Mouse (Mus musculus): ENCODE results near the gene Atf7ip. TPM values are rescaled to one million over a fixed set of nuclear protein-coding genes. Genes with fewer than 3 reads are reported as not detected.
A peak's percentile ranks its signal among the peaks of the same experiment; 100 is the strongest.

Atf7ip gene
- polyA plus RNA-seq, 1 experiment, result 6.8 TPM

DNA sequence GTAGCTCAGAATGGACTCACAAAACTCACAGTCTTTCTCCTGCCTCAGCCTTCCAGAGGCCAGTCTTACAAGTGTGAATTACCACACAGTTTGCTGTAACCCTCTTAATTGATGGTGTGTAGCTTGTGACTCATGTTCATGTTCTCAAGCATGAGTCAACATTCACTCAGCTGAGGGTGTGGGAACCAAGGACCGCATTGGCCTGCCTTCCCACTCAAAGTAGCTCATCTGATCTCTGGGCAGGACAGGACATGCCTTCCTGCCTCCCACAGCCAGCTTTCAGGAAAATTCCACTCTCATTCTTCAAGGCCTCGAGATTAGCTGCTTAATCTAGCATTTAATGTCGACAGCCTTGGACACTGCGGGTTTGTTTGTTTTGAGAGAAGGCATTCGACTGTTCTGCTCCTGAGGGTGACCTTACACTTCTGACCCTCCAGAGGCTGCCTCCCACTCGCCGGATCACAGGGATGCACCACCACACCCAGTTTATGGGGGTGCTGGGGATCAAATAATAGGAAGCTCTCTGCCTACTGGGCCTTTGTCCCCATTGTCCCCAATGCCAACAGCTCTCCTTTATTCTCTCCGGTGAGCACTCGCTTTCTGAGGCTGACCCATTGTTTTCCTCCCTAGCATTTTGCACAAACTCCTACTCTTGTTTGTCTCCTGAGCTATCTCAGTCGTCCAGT lies 6.5 kb upstream of the Atf7ip start:
- Histone ChIP-seq H3K4me3 (ENCODE audit: insufficient read depth, poor library complexity, severe bottlenecking) (no peak overlapping the region), H3K27me3 (ENCODE audit: control insufficient read depth, insufficient read depth, insufficient read length) (no peaks in the 10 kb centered on the region), H3ac (ENCODE audit: control insufficient read depth, insufficient read length, low read depth) (no peak overlapping the region), H3K79me2 (ENCODE audit: control insufficient read depth, insufficient read depth) (no peaks in the 10 kb centered on the region), H3K36me3 (ENCODE audit: control insufficient read depth, insufficient read depth) (no peaks in the 10 kb centered on the region), H3K79me3 (ENCODE audit: low read depth) (no peaks in the 10 kb centered on the region)
- TF ChIP-seq MYOG (IDR thresholded peaks at IDR 0.05; ENCODE audit: control insufficient read depth, extremely low read depth, insufficient read length) (no peak), CTCF (IDR thresholded peaks at IDR 0.05; ENCODE audit: control insufficient read depth, insufficient read depth, insufficient read length) (no peak), MAX (IDR thresholded peaks at IDR 0.05) (peak; percentile 49), FOSL1 (IDR thresholded peaks at IDR 0.05; ENCODE audit: insufficient read depth, low read length, poor library complexity, severe bottlenecking) (peak; percentile 57)

GRCm38 (mm10) chr6:136508652-136509051 lies 2.7 kb downstream of the Atf7ip start:
- Histone ChIP-seq H3K36me3 (ENCODE audit: control insufficient read depth, insufficient read depth) (no peaks in the 10 kb centered on the region), H3K4me3 (ENCODE audit: insufficient read depth, poor library complexity, severe bottlenecking) (no peak overlapping the region), H3K79me2 (ENCODE audit: control insufficient read depth, insufficient read depth) (no peaks in the 10 kb centered on the region), H3K27me3 (ENCODE audit: control insufficient read depth, insufficient read depth, insufficient read length) (no peaks in the 10 kb centered on the region), H3K79me3 (ENCODE audit: low read depth) (no peaks in the 10 kb centered on the region), H3ac (ENCODE audit: control insufficient read depth, insufficient read length, low read depth) (no peak overlapping the region)
- TF ChIP-seq USF1 (IDR thresholded peaks at IDR 0.05; ENCODE audit: low read depth) (no peak), CTCF (IDR thresholded peaks at IDR 0.05; ENCODE audit: control insufficient read depth, insufficient read depth, insufficient read length) (no peak)

- H3K27me3 ChIP-seq (ENCODE audit: control insufficient read depth, insufficient read depth, insufficient read length), result no peaks in the 10 kb centered on the region
- H3K79me2 ChIP-seq (ENCODE audit: control insufficient read depth, insufficient read depth), result no peaks in the 10 kb centered on the region
- no peak overlapping the region for H3ac ChIP-seq (ENCODE audit: control insufficient read depth, insufficient read length, low read depth)
- H3K4me3 ChIP-seq (ENCODE audit: insufficient read depth, poor library complexity, severe bottlenecking), result no peak overlapping the region
- TF ChIP-seq MYOG (IDR thresholded peaks at IDR 0.05; ENCODE audit: control insufficient read depth, extremely low read depth, insufficient read length), result no peak
- TF ChIP-seq CEBPB (IDR thresholded peaks at IDR 0.05; ENCODE audit: low read depth), result no peak
- TF ChIP-seq CTCF (IDR thresholded peaks at IDR 0.05; ENCODE audit: control insufficient read depth, insufficient read depth, insufficient read length), result no peak
- no peak for TF ChIP-seq MYOD1 (IDR thresholded peaks at IDR 0.05; ENCODE audit: control insufficient read depth, insufficient read length, low read depth)
- TF ChIP-seq FOSL1 (IDR thresholded peaks at IDR 0.05; ENCODE audit: insufficient read depth, low read length, poor library complexity, severe bottlenecking), result no peak
- TF ChIP-seq MAX (IDR thresholded peaks at IDR 0.05), result no peak
- TF ChIP-seq USF1 (IDR thresholded peaks at IDR 0.05; ENCODE audit: low read depth), result no peak
- no peaks in the 10 kb centered on the region for H3K79me3 ChIP-seq (ENCODE audit: low read depth)
- no peaks in the 10 kb centered on the region for H3K36me3 ChIP-seq (ENCODE audit: control insufficient read depth, insufficient read depth)
Observed at GRCm38 (mm10) chr6:136510945-136511344, 5.0 kb downstream of the Atf7ip start.

DNA sequence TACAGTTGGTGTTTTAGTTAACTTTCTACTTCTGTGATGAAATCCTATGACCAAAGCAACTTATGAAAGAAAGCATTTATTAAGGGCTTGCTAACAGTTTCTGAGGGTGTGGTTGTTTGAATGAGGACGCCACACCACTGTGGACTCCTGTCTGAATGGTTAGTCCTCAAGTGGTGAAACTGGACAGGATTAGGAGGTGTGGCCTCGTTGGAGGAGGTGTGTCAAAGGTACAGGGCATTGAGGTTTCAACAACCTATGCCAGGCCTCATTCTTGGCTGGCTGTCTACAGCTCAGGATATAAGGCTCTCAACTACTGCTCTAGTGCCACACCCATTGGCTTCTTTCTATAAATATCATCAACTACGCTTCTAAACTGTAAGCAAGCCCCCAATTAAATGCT lies 6.4 kb downstream of the Atf7ip start:
- Histone ChIP-seq H3K4me3 (ENCODE audit: insufficient read depth, poor library complexity, severe bottlenecking) (no peak overlapping the region), H3K79me2 (ENCODE audit: control insufficient read depth, insufficient read depth) (no peaks in the 10 kb centered on the region), H3ac (ENCODE audit: control insufficient read depth, insufficient read length, low read depth) (no peak overlapping the region), H3K27me3 (ENCODE audit: control insufficient read depth, insufficient read depth, insufficient read length) (no peaks in the 10 kb centered on the region), H3K79me3 (ENCODE audit: low read depth) (no peaks in the 10 kb centered on the region), H3K36me3 (ENCODE audit: control insufficient read depth, insufficient read depth) (no peaks in the 10 kb centered on the region)
- TF ChIP-seq CTCF (IDR thresholded peaks at IDR 0.05; ENCODE audit: control insufficient read depth, insufficient read depth, insufficient read length) (no peak), FOSL1 (IDR thresholded peaks at IDR 0.05; ENCODE audit: insufficient read depth, low read length, poor library complexity, severe bottlenecking) (no peak), MYOD1 (IDR thresholded peaks at IDR 0.05; ENCODE audit: control insufficient read depth, insufficient read length, low read depth) (no peak), MYOG (IDR thresholded peaks at IDR 0.05; ENCODE audit: control insufficient read depth, extremely low read depth, insufficient read length) (no peak), CEBPB (IDR thresholded peaks at IDR 0.05; ENCODE audit: low read depth) (no peak), MAX (IDR thresholded peaks at IDR 0.05) (no peak), USF1 (IDR thresholded peaks at IDR 0.05; ENCODE audit: low read depth) (no peak)

- Histone ChIP-seq H3K79me3 (ENCODE audit: low read depth) (peaks cover 18% of the 10 kb centered on the region), H3K79me2 (ENCODE audit: control insufficient read depth, insufficient read depth) (peaks cover 21% of the 10 kb centered on the region)
- no peak for TF ChIP-seq CEBPB (IDR thresholded peaks at IDR 0.05; ENCODE audit: low read depth)
- no peak for TF ChIP-seq MYOG (IDR thresholded peaks at IDR 0.05; ENCODE audit: control insufficient read depth, extremely low read depth, insufficient read length)
- no peak for TF ChIP-seq MAX (IDR thresholded peaks at IDR 0.05)
- TF ChIP-seq USF1 (IDR thresholded peaks at IDR 0.05; ENCODE audit: low read depth), result no peak
- no peak for TF ChIP-seq MYOD1 (IDR thresholded peaks at IDR 0.05; ENCODE audit: control insufficient read depth, insufficient read length, low read depth)
- no peak for TF ChIP-seq CTCF (IDR thresholded peaks at IDR 0.05; ENCODE audit: control insufficient read depth, insufficient read depth, insufficient read length)
- TF ChIP-seq FOSL1 (IDR thresholded peaks at IDR 0.05; ENCODE audit: insufficient read depth, low read length, poor library complexity, severe bottlenecking), result no peak
Observed at GRCm38 (mm10) chr6:136516626-136517025, 10.7 kb downstream of the Atf7ip start.

GRCm38 (mm10) chr6:136517221-136517620 lies 11.3 kb downstream of the Atf7ip start:
- Histone ChIP-seq H3K4me3 (ENCODE audit: insufficient read depth, poor library complexity, severe bottlenecking) (no peak overlapping the region), H3ac (ENCODE audit: control insufficient read depth, insufficient read length, low read depth) (no peak overlapping the region), H3K79me2 (ENCODE audit: control insufficient read depth, insufficient read depth) (peaks cover 27% of the 10 kb centered on the region), H3K79me3 (ENCODE audit: low read depth) (peaks cover 24% of the 10 kb centered on the region), H3K27me3 (ENCODE audit: control insufficient read depth, insufficient read depth, insufficient read length) (no peaks in the 10 kb centered on the region), H3K36me3 (ENCODE audit: control insufficient read depth, insufficient read depth) (no peaks in the 10 kb centered on the region)
- no peak for TF ChIP-seq CTCF (IDR thresholded peaks at IDR 0.05; ENCODE audit: control insufficient read depth, insufficient read depth, insufficient read length)
- TF ChIP-seq CEBPB (IDR thresholded peaks at IDR 0.05; ENCODE audit: low read depth), result no peak
- TF ChIP-seq MAX (IDR thresholded peaks at IDR 0.05), result no peak
- TF ChIP-seq MYOG (IDR thresholded peaks at IDR 0.05; ENCODE audit: control insufficient read depth, extremely low read depth, insufficient read length), result no peak
- TF ChIP-seq MYOD1 (IDR thresholded peaks at IDR 0.05; ENCODE audit: control insufficient read depth, insufficient read length, low read depth), result no peak

More at GRCm38 (mm10) chr6:136516626-136517025, 10.7 kb downstream of the Atf7ip start:
- no peak overlapping the region for H3K4me3 ChIP-seq (ENCODE audit: insufficient read depth, poor library complexity, severe bottlenecking)
- no peaks in the 10 kb centered on the region for H3K36me3 ChIP-seq (ENCODE audit: control insufficient read depth, insufficient read depth)
- H3K27me3 ChIP-seq (ENCODE audit: control insufficient read depth, insufficient read depth, insufficient read length), result no peaks in the 10 kb centered on the region
- H3ac ChIP-seq (ENCODE audit: control insufficient read depth, insufficient read length, low read depth), result no peak overlapping the region
